Mouse (Mus musculus): ENCODE measurements around the gene 1500011B03Rik. TPM values are rescaled to one million over a fixed set of nuclear protein-coding genes. Genes with fewer than 3 reads are reported as not detected.

1500011B03Rik gene
- polyA plus RNA-seq, 1 experiment from 2014 or later, result 105 TPM

DNA sequence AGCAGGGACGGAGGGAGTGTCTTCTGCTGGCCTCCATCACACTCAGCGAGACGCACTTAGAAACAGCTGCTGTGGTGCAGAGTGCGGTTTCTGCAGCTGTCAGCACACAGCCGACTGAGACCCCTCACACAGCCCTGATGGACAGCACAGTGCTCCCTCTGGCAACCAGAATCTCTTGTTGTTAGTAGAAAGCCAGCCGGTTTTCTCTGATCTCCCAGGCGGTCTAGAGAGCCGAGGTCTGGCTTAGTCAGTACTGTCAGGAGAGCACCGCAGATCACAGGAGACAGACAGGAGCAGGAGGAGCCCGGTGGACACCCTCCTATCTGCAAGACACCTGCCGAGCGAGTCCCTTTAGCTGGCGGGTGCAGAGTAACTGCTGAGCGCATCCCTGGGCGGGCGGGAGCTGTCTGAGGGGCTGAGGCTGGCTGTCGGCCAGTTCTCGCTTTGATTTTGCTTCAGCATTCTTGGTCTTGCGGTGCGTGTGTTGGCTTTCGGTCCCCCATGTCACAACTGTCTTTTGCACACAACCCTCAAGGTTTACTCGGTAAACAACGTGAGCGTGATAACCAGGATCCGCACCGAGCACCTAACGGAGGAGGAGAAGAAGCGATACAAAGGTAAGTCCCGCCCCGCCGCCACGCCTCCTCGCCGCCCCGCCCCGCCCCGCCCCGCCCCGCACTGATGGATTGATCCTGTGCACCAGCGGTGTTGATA, 26.8 kb downstream of the 1500011B03Rik start:
- peaks cover 67% of the 10 kb centered on the region for H3K36me3 ChIP-seq

DNA sequence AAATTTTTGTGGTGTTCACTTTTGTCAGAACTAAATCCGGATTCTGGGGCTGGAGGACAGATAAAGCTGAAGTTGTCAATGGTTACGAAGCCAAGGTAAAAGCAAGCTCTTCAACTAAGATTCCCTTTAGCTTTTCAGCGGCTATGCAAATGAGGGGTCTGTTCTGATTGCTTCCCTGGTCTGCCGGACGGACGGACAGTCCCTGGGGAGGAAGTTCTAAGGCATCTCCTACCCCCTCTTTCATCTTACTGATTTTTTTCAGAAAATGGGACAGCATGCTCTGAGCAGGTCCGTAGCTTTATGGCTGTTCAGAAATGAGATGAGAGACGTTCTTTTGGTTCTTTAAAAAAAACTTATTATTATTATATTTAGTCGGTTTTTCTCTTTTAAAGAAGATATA, 27.6 kb downstream of the 1500011B03Rik start:
- 0 out of 2 replicates have a peak, but pooled peaks cover 2% of the 10 kb centered on the region for H3K27me3 ChIP-seq
- WGBS, result 68% methylated on average over 9 of the region's 9 CpGs
- no peak for ATAC-seq (replicated peaks; ENCODE audit: low FRiP score)
- no peak overlapping the region for H3K4me3 ChIP-seq (replicated peaks)
- peaks cover 69% of the 10 kb centered on the region for H3K36me3 ChIP-seq
- H3K4me1 ChIP-seq, result peaks cover 20% of the 10 kb centered on the region
- H3K9ac ChIP-seq, result no peak overlapping the region
- H3K9me3 ChIP-seq (replicated peaks), result no peaks in the 10 kb centered on the region
- no peak overlapping the region for H3K27ac ChIP-seq
- H3K4me2 ChIP-seq, result no peak overlapping the region

More for the DNA sequence above, 26.8 kb downstream of the 1500011B03Rik start:
- 16% methylated on average over 40 of the region's 40 CpGs for WGBS
- peak overlapping the region; percentile 68 for H3K4me2 ChIP-seq
- peak overlapping the region; percentile 41 for H3K4me3 ChIP-seq (replicated peaks)
- H3K9me3 ChIP-seq (replicated peaks), result no peaks in the 10 kb centered on the region
- H3K4me1 ChIP-seq, result peaks cover 24% of the 10 kb centered on the region
- no peak overlapping the region for H3K9ac ChIP-seq
- H3K27me3 ChIP-seq, result 0 out of 2 replicates have a peak, but pooled peaks cover 2% of the 10 kb centered on the region
- H3K27ac ChIP-seq, result no peak overlapping the region
- peak; percentile 49; the same call in 1 of the 2 replicates for ATAC-seq (replicated peaks; ENCODE audit: low FRiP score)

DNA sequence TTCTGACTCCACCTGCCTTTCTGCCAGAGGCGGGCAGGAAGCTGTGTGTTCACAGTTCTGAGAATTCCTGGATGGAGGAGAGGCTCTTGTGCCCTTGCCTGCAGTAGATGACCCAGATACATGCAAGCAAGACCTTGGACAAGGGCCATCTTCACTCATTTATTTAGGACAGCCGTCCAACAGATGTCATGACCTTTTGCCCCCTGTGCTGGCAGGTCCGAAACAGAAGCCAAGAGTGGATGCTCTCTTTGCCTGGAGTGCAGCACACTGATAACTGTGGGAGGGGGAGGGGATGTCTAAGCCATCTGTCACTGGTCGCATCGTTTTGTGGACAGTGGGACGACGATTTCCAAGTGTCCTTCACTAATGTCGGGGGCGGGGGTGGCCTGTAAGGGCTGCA, 28.0 kb downstream of the 1500011B03Rik start:
- peaks cover 20% of the 10 kb centered on the region for H3K4me1 ChIP-seq
- H3K9me3 ChIP-seq (replicated peaks), result no peaks in the 10 kb centered on the region
- 0 out of 2 replicates have a peak, but pooled peaks cover 2% of the 10 kb centered on the region for H3K27me3 ChIP-seq
- H3K4me2 ChIP-seq, result no peak overlapping the region
- no peak for ATAC-seq (replicated peaks; ENCODE audit: low FRiP score)
- H3K36me3 ChIP-seq, result peaks cover 71% of the 10 kb centered on the region
- 54% methylated on average over 9 of the region's 9 CpGs for WGBS
- no peak overlapping the region for H3K27ac ChIP-seq
- no peak overlapping the region for H3K9ac ChIP-seq
- H3K4me3 ChIP-seq (replicated peaks), result no peak overlapping the region

DNA sequence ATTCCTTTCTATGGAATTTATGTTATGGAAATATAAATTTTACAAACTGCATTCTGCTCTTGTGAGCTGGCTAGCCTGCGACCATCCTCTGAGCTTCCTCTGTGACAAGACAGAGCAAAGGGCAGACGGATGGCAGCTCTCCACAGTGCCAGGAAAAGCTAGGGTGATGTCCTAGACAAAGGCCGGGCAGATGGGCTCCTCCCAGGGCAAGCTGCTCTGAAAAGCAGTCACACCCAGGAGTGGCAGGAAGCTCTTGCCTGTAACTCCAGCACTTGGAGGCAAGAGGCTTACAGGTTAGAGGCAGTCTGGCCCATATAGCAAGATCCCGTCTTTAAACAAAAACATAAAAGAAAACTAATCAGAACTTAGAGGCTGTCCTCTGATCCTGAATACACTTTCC, 28.7 kb downstream of the 1500011B03Rik start:
- 74% methylated on average over 4 of the region's 4 CpGs for WGBS
- no peaks in the 10 kb centered on the region for H3K9me3 ChIP-seq (replicated peaks)
- no peak overlapping the region for H3K9ac ChIP-seq
- ATAC-seq (replicated peaks; ENCODE audit: low FRiP score), result no peak
- no peak overlapping the region for H3K4me2 ChIP-seq
- H3K27ac ChIP-seq, result no peak overlapping the region
- H3K36me3 ChIP-seq, result peaks cover 69% of the 10 kb centered on the region
- H3K27me3 ChIP-seq, result 0 out of 2 replicates have a peak, but pooled peaks cover 2% of the 10 kb centered on the region
- H3K4me3 ChIP-seq (replicated peaks), result no peak overlapping the region
- peaks cover 20% of the 10 kb centered on the region for H3K4me1 ChIP-seq

DNA sequence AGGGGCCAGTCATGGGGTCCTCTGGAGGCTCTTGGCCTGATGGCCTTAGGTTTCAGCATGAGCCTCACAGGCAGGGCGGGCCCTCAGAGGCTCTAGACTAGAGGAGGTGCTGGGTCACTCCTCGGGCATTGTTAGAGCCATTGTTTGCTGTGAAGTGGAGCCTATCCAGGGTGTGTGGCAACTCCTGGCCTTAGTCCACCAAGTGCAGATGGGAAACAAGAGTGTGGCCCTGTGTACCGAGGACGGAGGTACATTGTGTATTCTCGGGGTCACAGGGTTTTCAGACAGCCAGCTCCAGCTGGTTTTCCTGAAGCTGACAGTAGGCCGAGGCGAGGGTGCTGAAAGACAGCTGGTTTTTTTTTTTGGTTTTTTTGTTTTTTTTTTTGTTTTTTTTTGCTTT, 30.0 kb downstream of the 1500011B03Rik start:
- Histone ChIP-seq H3K27me3 (0 out of 2 replicates have a peak, but pooled peaks cover 2% of the 10 kb centered on the region), H3K27ac (no peak overlapping the region)
- 74% methylated on average over 7 of the region's 7 CpGs for WGBS

DNA sequence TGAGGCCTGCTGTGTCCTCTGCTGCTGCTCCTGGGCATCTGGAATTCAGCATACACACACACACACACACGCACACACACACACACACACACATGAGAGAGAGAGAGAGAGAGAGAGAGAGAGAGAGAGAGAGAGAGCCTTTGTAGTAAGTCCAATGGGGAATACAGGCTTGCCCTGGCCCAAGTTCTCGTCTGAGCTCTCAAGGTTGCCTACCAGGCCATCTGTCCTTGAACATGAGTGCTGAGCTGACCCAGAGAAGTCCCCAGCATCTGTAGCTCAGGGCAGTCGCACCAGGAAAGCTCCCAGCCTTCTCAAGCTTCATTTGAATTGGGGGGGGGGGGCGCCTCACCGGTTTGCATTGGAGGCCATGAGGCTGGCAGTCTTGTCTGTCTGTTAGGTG, 38.1 kb downstream of the 1500011B03Rik start:
- peaks cover 22% of the 10 kb centered on the region for H3K4me1 ChIP-seq
- H3K9ac ChIP-seq, result no peak overlapping the region
- 80% methylated on average over 5 of the region's 5 CpGs for WGBS
- no peaks in the 10 kb centered on the region for H3K27me3 ChIP-seq
- peaks cover 44% of the 10 kb centered on the region for H3K36me3 ChIP-seq
- no peak overlapping the region for H3K4me3 ChIP-seq (replicated peaks)
- no peaks in the 10 kb centered on the region for H3K9me3 ChIP-seq (replicated peaks)
- no peak for ATAC-seq (replicated peaks; ENCODE audit: low FRiP score)
- H3K27ac ChIP-seq, result 0 out of 2 replicates have a peak overlapping the region, but pooled peaks have one; percentile 49
- no peak overlapping the region for H3K4me2 ChIP-seq

More for the DNA sequence above, 30.0 kb downstream of the 1500011B03Rik start:
- H3K9me3 ChIP-seq (replicated peaks), result no peaks in the 10 kb centered on the region
- H3K36me3 ChIP-seq, result peaks cover 70% of the 10 kb centered on the region
- ATAC-seq (replicated peaks; ENCODE audit: low FRiP score), result no peak
- H3K4me3 ChIP-seq (replicated peaks), result no peak overlapping the region
- H3K4me1 ChIP-seq, result peaks cover 20% of the 10 kb centered on the region
- no peak overlapping the region for H3K9ac ChIP-seq
- H3K4me2 ChIP-seq, result no peak overlapping the region

DNA sequence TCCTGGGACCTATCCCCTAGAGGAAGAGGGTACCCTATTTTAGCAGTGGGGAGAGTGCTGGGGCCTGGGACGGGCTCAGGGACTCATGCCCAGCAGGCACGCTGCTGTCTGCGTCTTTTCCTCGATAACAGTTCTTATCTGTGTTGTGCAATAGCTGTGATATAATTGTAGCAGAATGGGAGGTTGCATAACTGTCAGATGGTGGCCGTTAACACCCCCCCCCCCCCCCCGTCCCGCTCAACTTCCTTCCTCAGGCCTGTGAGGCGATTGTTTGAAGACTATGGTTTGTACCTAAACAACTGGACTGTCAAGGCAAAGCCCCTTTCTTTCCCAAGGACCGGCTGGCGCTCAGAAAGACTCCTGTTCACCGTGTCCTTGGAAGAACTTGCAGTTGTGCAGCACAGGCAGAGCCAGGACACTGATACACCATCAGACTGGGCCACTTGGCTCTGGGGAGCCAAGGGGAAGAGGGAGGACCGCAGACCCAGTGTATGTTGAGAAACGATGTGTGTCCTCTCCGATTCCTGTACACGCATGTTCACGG, 38.6 kb downstream of the 1500011B03Rik start:
- H3K9ac ChIP-seq, result no peak overlapping the region
- H3K36me3 ChIP-seq, result peaks cover 42% of the 10 kb centered on the region
- 76% methylated on average over 16 of the region's 16 CpGs for WGBS
- H3K9me3 ChIP-seq (replicated peaks), result no peaks in the 10 kb centered on the region
- no peak for ATAC-seq (replicated peaks; ENCODE audit: low FRiP score)
- H3K4me3 ChIP-seq (replicated peaks), result no peak overlapping the region
- peak overlapping the region; percentile 49; the same call in 1 of the 2 replicates for H3K27ac ChIP-seq
- H3K4me1 ChIP-seq, result peaks cover 26% of the 10 kb centered on the region
- no peak overlapping the region for H3K4me2 ChIP-seq
- no peaks in the 10 kb centered on the region for H3K27me3 ChIP-seq

DNA sequence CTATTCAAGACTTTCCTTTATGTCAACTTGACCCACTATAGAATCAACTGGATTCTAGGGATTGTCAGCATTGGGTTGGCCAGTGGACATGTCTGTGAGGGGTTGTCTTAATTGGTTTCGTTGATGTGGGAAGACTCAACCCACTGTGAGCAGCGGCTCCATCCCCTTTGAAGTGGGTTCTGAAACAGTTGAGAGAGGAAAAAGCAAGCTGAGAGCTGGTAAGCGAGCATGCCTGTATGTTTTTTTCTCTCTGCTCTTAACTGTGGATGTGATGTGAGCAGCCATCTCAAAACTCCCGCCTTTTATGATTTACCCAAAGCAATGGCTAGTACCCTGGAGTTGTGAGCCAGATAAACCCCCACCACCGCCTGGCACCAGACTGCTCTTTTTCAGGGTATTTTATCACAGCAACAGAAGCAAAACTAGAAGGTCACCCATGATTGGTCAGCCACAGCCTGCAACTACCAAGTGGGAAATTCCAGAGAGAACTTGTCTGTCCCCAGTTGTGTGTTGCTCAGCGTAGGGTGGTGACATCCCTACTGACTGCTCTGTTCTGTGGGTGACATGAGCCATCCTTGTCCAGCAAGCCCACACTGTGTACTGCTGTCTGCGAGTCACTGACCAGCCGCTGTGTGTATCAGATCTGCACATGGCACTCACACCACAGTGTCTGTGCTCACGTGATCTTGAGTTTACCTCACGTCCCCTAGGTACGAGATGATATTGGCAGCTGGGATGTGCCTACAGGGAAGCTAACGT, 39.7 kb downstream of the 1500011B03Rik start:
- H3K36me3 ChIP-seq, result peaks cover 31% of the 10 kb centered on the region
- no peaks in the 10 kb centered on the region for H3K9me3 ChIP-seq (replicated peaks)
- no peaks in the 10 kb centered on the region for H3K27me3 ChIP-seq
- 0 out of 2 replicates have a peak, but pooled peaks have one; percentile 27 for ATAC-seq (replicated peaks; ENCODE audit: low FRiP score)
- H3K4me1 ChIP-seq, result peaks cover 33% of the 10 kb centered on the region
- no peak overlapping the region for H3K4me2 ChIP-seq
- no peak overlapping the region for H3K4me3 ChIP-seq (replicated peaks)
- 82% methylated on average over 12 of the region's 12 CpGs for WGBS
- H3K9ac ChIP-seq, result no peak overlapping the region
- H3K27ac ChIP-seq, result no peak overlapping the region

DNA sequence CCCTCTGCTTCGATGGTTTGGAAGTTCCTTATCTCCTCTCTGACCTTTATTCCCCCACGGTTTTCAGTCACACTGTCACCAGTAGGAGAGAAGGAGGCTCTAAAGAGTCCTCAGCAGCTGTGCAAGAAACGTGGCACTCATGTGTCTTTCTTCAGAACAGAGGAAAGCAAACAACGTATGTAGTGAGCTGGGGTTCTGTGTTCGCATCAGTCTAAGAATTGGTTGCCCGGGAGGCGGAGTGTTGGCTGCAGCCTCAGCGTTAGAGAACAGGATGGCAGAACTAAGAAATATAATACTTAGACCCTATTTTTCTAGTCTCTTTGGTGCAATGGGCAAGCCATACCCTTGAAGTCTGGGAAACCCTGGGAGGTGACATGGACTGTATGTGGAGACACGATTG, 40.3 kb downstream of the 1500011B03Rik start:
- no peak overlapping the region for H3K27ac ChIP-seq
- peaks cover 33% of the 10 kb centered on the region for H3K4me1 ChIP-seq
- no peak overlapping the region for H3K9ac ChIP-seq
- WGBS, result 77% methylated on average over 9 of the region's 9 CpGs
- peaks cover 25% of the 10 kb centered on the region for H3K36me3 ChIP-seq
- no peak overlapping the region for H3K4me2 ChIP-seq
- no peaks in the 10 kb centered on the region for H3K27me3 ChIP-seq
- H3K9me3 ChIP-seq (replicated peaks), result no peaks in the 10 kb centered on the region
- ATAC-seq (replicated peaks; ENCODE audit: low FRiP score), result no peak
- H3K4me3 ChIP-seq (replicated peaks), result no peak overlapping the region

DNA sequence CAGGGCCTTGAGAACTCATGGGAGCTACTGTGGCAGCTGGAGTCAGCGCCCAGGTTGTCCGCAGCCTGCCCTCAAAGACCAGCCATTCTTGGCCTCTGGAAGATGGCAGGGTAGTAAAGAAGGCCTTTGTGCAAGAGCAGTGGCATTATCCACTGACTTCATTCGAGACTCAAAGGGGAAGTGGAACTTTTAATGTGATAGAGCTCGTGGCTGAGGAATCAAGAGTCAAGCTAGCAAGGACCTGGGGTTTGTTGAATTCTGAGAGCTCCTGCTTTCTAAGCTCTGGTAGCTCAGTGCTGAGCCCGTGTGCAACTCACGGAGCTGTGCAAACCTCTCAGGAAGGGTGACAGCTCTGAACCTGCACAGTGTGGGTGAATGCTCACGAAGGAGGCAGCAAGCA, 42.4 kb downstream of the 1500011B03Rik start:
- H3K4me3 ChIP-seq (replicated peaks), result no peak overlapping the region
- H3K4me2 ChIP-seq, result no peak overlapping the region
- ATAC-seq (replicated peaks; ENCODE audit: low FRiP score), result no peak
- H3K27me3 ChIP-seq, result no peaks in the 10 kb centered on the region
- no peaks in the 10 kb centered on the region for H3K9me3 ChIP-seq (replicated peaks)
- H3K27ac ChIP-seq, result no peak overlapping the region
- H3K36me3 ChIP-seq, result peaks cover 6% of the 10 kb centered on the region; the same call in 1 of the 2 replicates
- WGBS, result 88% methylated on average over 7 of the region's 7 CpGs
- peaks cover 41% of the 10 kb centered on the region for H3K4me1 ChIP-seq
- no peak overlapping the region for H3K9ac ChIP-seq

DNA sequence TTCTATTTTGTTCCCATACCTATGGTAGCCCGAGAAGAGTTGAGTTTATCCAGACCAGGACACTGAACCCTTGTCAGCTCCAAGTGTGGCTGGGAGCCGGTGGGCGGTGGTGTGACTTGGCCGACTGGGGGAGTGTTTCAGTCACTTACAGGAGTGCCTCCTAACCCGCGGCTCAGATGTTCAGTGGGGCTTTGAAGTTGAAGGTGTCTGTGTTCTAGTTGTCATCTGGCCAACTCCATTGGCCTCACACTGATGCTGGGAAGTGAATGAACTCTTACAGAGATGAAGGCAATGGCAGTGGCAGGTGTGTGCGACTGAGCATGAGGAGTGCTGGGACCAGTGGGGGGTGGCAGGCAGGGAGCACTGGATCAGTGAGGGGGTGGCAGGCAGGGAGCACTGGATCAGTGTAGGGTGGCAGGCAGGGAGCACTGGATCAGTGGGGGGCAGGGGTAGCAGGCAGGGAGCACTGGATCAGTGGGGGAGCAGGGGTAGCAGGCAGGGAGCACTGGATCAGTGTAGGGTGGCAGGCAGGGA, 43.2 kb downstream of the 1500011B03Rik start:
- Histone ChIP-seq H3K9ac (no peak overlapping the region), H3K4me3 (replicated peaks) (no peak overlapping the region), H3K27me3 (no peaks in the 10 kb centered on the region), H3K27ac (no peak overlapping the region), H3K36me3 (no peaks in the 10 kb centered on the region), H3K4me1 (peaks cover 49% of the 10 kb centered on the region), H3K4me2 (no peak overlapping the region), H3K9me3 (replicated peaks) (no peaks in the 10 kb centered on the region)
- ATAC-seq (replicated peaks; ENCODE audit: low FRiP score), result no peak
- WGBS, result 38% methylated on average over 7 of the region's 7 CpGs

DNA sequence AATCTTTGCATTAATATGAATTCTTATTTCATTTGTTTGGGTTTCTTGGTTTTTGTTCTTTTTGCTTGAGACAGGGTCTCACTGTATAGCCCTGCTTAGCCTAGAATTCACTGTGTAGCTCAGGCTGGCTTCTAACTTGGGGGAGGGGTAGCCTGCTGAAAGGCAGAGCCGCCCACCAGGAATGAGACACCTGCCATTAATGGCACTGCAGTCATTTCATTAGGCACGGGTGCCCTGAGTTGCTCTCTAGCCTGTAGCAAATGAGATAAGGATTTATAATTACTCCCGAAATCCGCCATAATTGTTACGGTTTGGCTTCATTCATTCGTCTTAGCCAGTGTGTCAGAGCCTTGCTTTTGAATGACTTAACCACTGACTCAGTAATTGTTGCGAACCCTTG, 47.1 kb downstream of the 1500011B03Rik start:
- H3K9ac ChIP-seq, result peak overlapping the region; percentile 97; the same call in 1 of the 2 replicates
- no peak for ATAC-seq (replicated peaks; ENCODE audit: low FRiP score)
- 57% methylated on average over 7 of the region's 7 CpGs for WGBS
- H3K4me3 ChIP-seq (replicated peaks), result peak overlapping the region; percentile 99
- peak overlapping the region; percentile 90 for H3K4me2 ChIP-seq
- H3K4me1 ChIP-seq, result peaks cover 47% of the 10 kb centered on the region
- no peaks in the 10 kb centered on the region for H3K9me3 ChIP-seq (replicated peaks)
- H3K27me3 ChIP-seq, result no peaks in the 10 kb centered on the region
- H3K36me3 ChIP-seq, result no peaks in the 10 kb centered on the region
- no peak overlapping the region for H3K27ac ChIP-seq

Data from kidney, embryonic 15.5 days (tissue).